Mouse (Mus musculus): ENCODE data around the gene Plxna4. TPM values are rescaled to one million over a fixed set of nuclear protein-coding genes. Genes with fewer than 3 reads are reported as not detected.

Gene Plxna4
- polyA plus RNA-seq (2015; fragmentation: Nextera tagmentation; extraction: Ambion mirVana) = 15.9 and 16.2 TPM in 2 replicates

- no peaks in the 10 kb centered on the region for H3K9me3 ChIP-seq
- peaks cover 45% of the 10 kb centered on the region for H3K4me1 ChIP-seq (replicated peaks)
- peaks cover 19% of the 10 kb centered on the region for H3K27me3 ChIP-seq
- peak within 1 kb of the TSS; percentile 97 for H3K9ac ChIP-seq
- no peaks in the 10 kb centered on the region for H3K36me3 ChIP-seq
- peak; percentile 68 for ATAC-seq (ENCODE audit: low FRiP score)
- peak within 1 kb of the TSS; percentile 87 for H3K4me3 ChIP-seq
- H3K4me2 ChIP-seq = peak within 1 kb of the TSS; percentile 79
- H3K27ac ChIP-seq = peak within 1 kb of the TSS; percentile 97
- WGBS = under 1% methylated on average over 24 of the region's 55 CpGs
These were observed at the start of gene Plxna4 for GRCm38 (mm10) chr6:32588056-32588671. Gene Plxna4, minus strand, starts transcription at chr6:32588192.

- Histone ChIP-seq H3K4me1 (replicated peaks) (no peaks in the 10 kb centered on the region), H3K9me3 (no peaks in the 10 kb centered on the region), H3K4me3 (no peak overlapping the region), H3K36me3 (no peaks in the 10 kb centered on the region), H3K9ac (no peak overlapping the region), H3K27me3 (no peaks in the 10 kb centered on the region), H3K4me2 (no peak overlapping the region), H3K27ac (no peak overlapping the region)
- no peak for ATAC-seq (ENCODE audit: low FRiP score)
- 91% methylated on average over 6 of the region's 6 CpGs for WGBS
These were observed 49.7 kb upstream of the Plxna4 start for GRCm38 (mm10) chr6:32637568-32638183.

GRCm38 (mm10) chr6:32610712-32611111 lies 22.7 kb upstream of the Plxna4 start:
- Histone ChIP-seq H3K36me3 (no peaks in the 10 kb centered on the region), H3K4me2 (no peak overlapping the region), H3K27ac (no peak overlapping the region), H3K9me3 (no peaks in the 10 kb centered on the region), H3K4me1 (replicated peaks) (no peaks in the 10 kb centered on the region), H3K27me3 (no peaks in the 10 kb centered on the region), H3K4me3 (no peak overlapping the region), H3K9ac (no peak overlapping the region)
- ATAC-seq (ENCODE audit: low FRiP score) = no peak

- ATAC-seq (ENCODE audit: low FRiP score) = no peak
- Histone ChIP-seq H3K36me3 (no peaks in the 10 kb centered on the region), H3K9ac (no peak overlapping the region), H3K4me3 (no peak overlapping the region), H3K27me3 (no peaks in the 10 kb centered on the region), H3K27ac (no peak overlapping the region), H3K4me1 (replicated peaks) (no peaks in the 10 kb centered on the region), H3K9me3 (no peaks in the 10 kb centered on the region), H3K4me2 (no peak overlapping the region)
- 62% methylated on average over 3 of the region's 3 CpGs for WGBS
These were observed 18.8 kb upstream of the Plxna4 start for GRCm38 (mm10) chr6:32606787-32607186.

GRCm38 (mm10) chr6:32605581-32605980 lies 17.6 kb upstream of the Plxna4 start:
- H3K27ac ChIP-seq = no peak overlapping the region
- no peak overlapping the region for H3K4me2 ChIP-seq
- no peak overlapping the region for H3K4me3 ChIP-seq
- no peaks in the 10 kb centered on the region for H3K27me3 ChIP-seq
- no peak for ATAC-seq (ENCODE audit: low FRiP score)
- 26% methylated on average over 3 of the region's 3 CpGs for WGBS
- no peaks in the 10 kb centered on the region for H3K9me3 ChIP-seq
- H3K36me3 ChIP-seq = no peaks in the 10 kb centered on the region
- no peaks in the 10 kb centered on the region for H3K4me1 ChIP-seq (replicated peaks)
- H3K9ac ChIP-seq = no peak overlapping the region

GRCm38 (mm10) chr6:32604901-32605300 lies 16.9 kb upstream of the Plxna4 start:
- Histone ChIP-seq H3K9ac (no peak overlapping the region), H3K27ac (no peak overlapping the region), H3K4me1 (replicated peaks) (no peaks in the 10 kb centered on the region), H3K36me3 (no peaks in the 10 kb centered on the region), H3K4me2 (no peak overlapping the region), H3K9me3 (no peaks in the 10 kb centered on the region), H3K4me3 (no peak overlapping the region), H3K27me3 (no peaks in the 10 kb centered on the region)
- WGBS = 86% methylated on average over 4 of the region's 4 CpGs
- no peak for ATAC-seq (ENCODE audit: low FRiP score)

- no peaks in the 10 kb centered on the region for H3K4me1 ChIP-seq (replicated peaks)
- H3K27ac ChIP-seq = no peak overlapping the region
- 51% methylated on average over 2 of the region's 2 CpGs for WGBS
- no peak for ATAC-seq (ENCODE audit: low FRiP score)
- H3K36me3 ChIP-seq = no peaks in the 10 kb centered on the region
- H3K4me3 ChIP-seq = no peak overlapping the region
- no peaks in the 10 kb centered on the region for H3K9me3 ChIP-seq
- H3K9ac ChIP-seq = no peak overlapping the region
- H3K27me3 ChIP-seq = no peaks in the 10 kb centered on the region
- H3K4me2 ChIP-seq = no peak overlapping the region
These were observed 14.1 kb upstream of the Plxna4 start for GRCm38 (mm10) chr6:32602130-32602529.

- Histone ChIP-seq H3K9ac (no peak overlapping the region), H3K9me3 (no peaks in the 10 kb centered on the region), H3K4me1 (replicated peaks) (no peaks in the 10 kb centered on the region), H3K36me3 (no peaks in the 10 kb centered on the region), H3K4me3 (no peak overlapping the region), H3K27ac (no peak overlapping the region), H3K27me3 (no peaks in the 10 kb centered on the region), H3K4me2 (no peak overlapping the region)
- WGBS = 84% methylated on average over 2 of the region's 2 CpGs
- ATAC-seq (ENCODE audit: low FRiP score) = no peak
These were observed 13.3 kb upstream of the Plxna4 start for GRCm38 (mm10) chr6:32601306-32601705.

GRCm38 (mm10) chr6:32595591-32595990 lies 7.6 kb upstream of the Plxna4 start:
- H3K4me1 ChIP-seq (replicated peaks) = 0 out of 2 replicates have a peak, but pooled peaks cover 4% of the 10 kb centered on the region
- WGBS = 43% methylated on average over 3 of the region's 3 CpGs
- H3K9me3 ChIP-seq = no peaks in the 10 kb centered on the region
- no peaks in the 10 kb centered on the region for H3K36me3 ChIP-seq
- peaks cover 6% of the 10 kb centered on the region; the same call in 1 of the 2 replicates for H3K27me3 ChIP-seq
- ATAC-seq (ENCODE audit: low FRiP score) = no peak
- no peak overlapping the region for H3K9ac ChIP-seq
- H3K4me3 ChIP-seq = no peak overlapping the region
- H3K27ac ChIP-seq = no peak overlapping the region
- no peak overlapping the region for H3K4me2 ChIP-seq

GRCm38 (mm10) chr6:32590979-32591758 lies 3.2 kb upstream of the Plxna4 start:
- no peaks in the 10 kb centered on the region for H3K9me3 ChIP-seq
- peaks cover 15% of the 10 kb centered on the region for H3K27me3 ChIP-seq
- ATAC-seq (ENCODE audit: low FRiP score) = no peak
- no peak overlapping the region for H3K4me3 ChIP-seq
- H3K9ac ChIP-seq = no peak overlapping the region
- H3K4me2 ChIP-seq = no peak overlapping the region
- H3K27ac ChIP-seq = no peak overlapping the region
- WGBS = 31% methylated on average over 13 of the region's 13 CpGs
- no peaks in the 10 kb centered on the region for H3K36me3 ChIP-seq
- peaks cover 17% of the 10 kb centered on the region for H3K4me1 ChIP-seq (replicated peaks)

GRCm38 (mm10) chr6:32589632-32590031 lies 1.6 kb upstream of the Plxna4 start:
- Histone ChIP-seq H3K27me3 (peaks cover 19% of the 10 kb centered on the region), H3K4me3 (no peak overlapping the region), H3K27ac (no peak overlapping the region), H3K9ac (no peak overlapping the region), H3K36me3 (no peaks in the 10 kb centered on the region), H3K4me1 (replicated peaks) (peaks cover 31% of the 10 kb centered on the region), H3K4me2 (no peak overlapping the region), H3K9me3 (no peaks in the 10 kb centered on the region)
- WGBS = 68% methylated on average over 4 of the region's 4 CpGs
- no peak for ATAC-seq (ENCODE audit: low FRiP score)

GRCm38 (mm10) chr6:32587136-32588009 lies 619 bp downstream of the Plxna4 start:
- under 1% methylated on average over 60 of the region's 82 CpGs for WGBS
- Histone ChIP-seq H3K27ac (peak overlapping the region; percentile 97), H3K9ac (peak overlapping the region; percentile 97), H3K36me3 (no peaks in the 10 kb centered on the region), H3K4me3 (peak overlapping the region; percentile 87), H3K9me3 (no peaks in the 10 kb centered on the region), H3K27me3 (peaks cover 16% of the 10 kb centered on the region), H3K4me1 (replicated peaks) (peaks cover 53% of the 10 kb centered on the region), H3K4me2 (peak overlapping the region; percentile 79)
- ATAC-seq (ENCODE audit: low FRiP score) = peak; percentile 62
